Mouse (Mus musculus): ENCODE results near the gene Slamf9. TPM values are rescaled to one million over a fixed set of nuclear protein-coding genes. Genes with fewer than 3 reads are reported as not detected.

Slamf9 gene
- polyA plus RNA-seq, 1 experiment from 2014 or later: 0.48 TPM

DNA sequence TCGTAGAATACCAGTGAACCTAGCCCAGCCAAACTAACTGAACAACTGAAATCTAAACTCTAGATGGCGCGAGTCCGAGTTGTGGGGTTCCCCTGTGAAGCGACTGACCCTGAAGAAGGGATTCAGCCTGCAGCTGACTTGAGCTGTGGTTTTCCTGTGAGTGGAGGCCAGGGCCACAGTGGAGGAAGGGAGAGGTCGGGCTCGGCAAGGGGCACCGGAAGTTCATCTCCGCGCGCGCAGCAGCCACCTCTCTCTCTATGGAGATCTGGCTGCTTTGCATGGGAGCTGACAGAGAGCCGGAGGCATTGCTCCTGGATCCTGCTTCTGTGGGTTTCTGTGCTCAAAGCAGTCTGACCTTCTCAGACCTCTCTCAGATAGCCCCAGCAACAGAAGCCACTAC lies 37.8 kb downstream of the Slamf9 start:
- Histone ChIP-seq H3K4me1 (ENCODE audit: control insufficient read depth, insufficient read depth, low read length) (no peaks in the 10 kb centered on the region; the same call in none of the 2 replicates), H3K9ac (replicated peaks; ENCODE audit: low read length) (no peak overlapping the region), H3K9me3 (replicated peaks; ENCODE audit: control insufficient read depth, low read length) (no peaks in the 10 kb centered on the region), H3K27ac (replicated peaks; ENCODE audit: low read depth, low read length) (no peak overlapping the region), H3K36me3 (replicated peaks; ENCODE audit: control insufficient read depth, insufficient read depth, low read depth, low read length) (no peaks in the 10 kb centered on the region), H3K4me2 (ENCODE audit: low read depth, low read length) (no peak overlapping the region), H3K27me3 (ENCODE audit: control insufficient read depth, insufficient read depth, low read length) (no peaks in the 10 kb centered on the region), H3K4me3 (ENCODE audit: low read depth, low read length) (no peak overlapping the region)
- DNase-seq (ENCODE audit: low spot score) (peak; percentile 42), ATAC-seq (replicated peaks; ENCODE audit: insufficient number of reproducible peaks, low FRiP score, low TSS enrichment, low read depth) (no peak)
- 25% methylated on average over 13 of the region's 13 CpGs for WGBS

DNA sequence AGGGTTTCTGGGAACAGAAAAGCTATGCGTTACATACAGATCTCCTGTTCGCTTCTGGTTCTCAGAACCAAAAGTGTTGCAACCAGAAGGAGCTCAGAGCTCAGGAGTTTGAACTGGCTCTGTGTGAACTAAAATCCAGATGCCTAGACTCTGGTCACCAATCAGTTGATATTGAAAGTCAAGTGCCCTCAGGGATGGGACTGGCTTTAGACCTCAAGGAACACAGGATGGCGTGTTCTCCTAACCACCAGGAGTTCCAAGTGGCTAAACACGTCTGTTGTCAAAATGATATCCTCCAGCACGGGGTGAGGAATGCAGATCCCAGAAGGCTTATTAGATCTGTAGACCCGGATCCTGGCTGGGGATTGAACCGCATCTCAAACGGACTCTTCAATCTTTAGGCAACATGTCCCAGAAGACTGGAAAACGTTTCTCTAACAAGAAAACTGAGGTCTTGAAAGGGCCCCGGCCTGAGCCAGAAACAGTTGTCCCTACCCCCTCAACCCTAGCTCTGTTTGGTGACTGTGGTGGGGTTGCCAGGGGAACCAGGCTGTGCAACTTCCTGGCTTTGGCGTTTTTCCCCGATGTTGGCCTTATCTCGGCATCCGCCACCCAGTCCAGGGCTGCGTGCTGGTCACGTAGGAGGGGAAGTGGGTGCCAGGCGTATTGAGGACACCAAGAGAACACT lies 38.5 kb downstream of the Slamf9 start:
- H3K9ac ChIP-seq (replicated peaks; ENCODE audit: low read length): no peak overlapping the region
- no peaks in the 10 kb centered on the region for H3K36me3 ChIP-seq (replicated peaks; ENCODE audit: control insufficient read depth, insufficient read depth, low read depth, low read length)
- DNase-seq (ENCODE audit: low spot score) (no peak), ATAC-seq (replicated peaks; ENCODE audit: insufficient number of reproducible peaks, low FRiP score, low TSS enrichment, low read depth) (no peak)
- H3K27ac ChIP-seq (replicated peaks; ENCODE audit: low read depth, low read length): no peak overlapping the region
- H3K9me3 ChIP-seq (replicated peaks; ENCODE audit: control insufficient read depth, low read length): no peaks in the 10 kb centered on the region
- WGBS: 77% methylated on average over 17 of the region's 17 CpGs
- H3K4me3 ChIP-seq (ENCODE audit: low read depth, low read length): no peak overlapping the region
- H3K27me3 ChIP-seq (ENCODE audit: control insufficient read depth, insufficient read depth, low read length): no peaks in the 10 kb centered on the region
- H3K4me1 ChIP-seq (ENCODE audit: control insufficient read depth, insufficient read depth, low read length): no peaks in the 10 kb centered on the region; the same call in none of the 2 replicates
- H3K4me2 ChIP-seq (ENCODE audit: low read depth, low read length): no peak overlapping the region

DNA sequence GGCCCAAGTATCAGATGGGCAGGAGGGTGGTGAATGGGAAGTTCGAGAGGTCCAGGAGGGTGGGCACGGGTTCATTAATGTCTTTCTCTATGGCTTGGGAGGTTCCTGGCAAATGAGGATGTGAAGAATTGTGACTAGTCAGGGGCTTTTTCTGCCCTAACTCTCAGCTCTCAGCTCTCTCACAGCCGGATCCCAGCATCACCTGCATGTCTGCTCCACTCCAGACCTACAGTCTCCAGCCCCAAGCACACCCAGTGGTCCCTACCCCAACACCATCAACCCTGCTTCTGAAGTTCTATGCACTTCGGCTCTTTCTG lies 39.0 kb downstream of the Slamf9 start:
- Histone ChIP-seq H3K4me3 (ENCODE audit: low read depth, low read length) (no peak overlapping the region), H3K4me1 (ENCODE audit: control insufficient read depth, insufficient read depth, low read length) (no peaks in the 10 kb centered on the region; the same call in none of the 2 replicates), H3K4me2 (ENCODE audit: low read depth, low read length) (no peak overlapping the region), H3K9me3 (replicated peaks; ENCODE audit: control insufficient read depth, low read length) (no peaks in the 10 kb centered on the region), H3K27ac (replicated peaks; ENCODE audit: low read depth, low read length) (no peak overlapping the region), H3K27me3 (ENCODE audit: control insufficient read depth, insufficient read depth, low read length) (no peaks in the 10 kb centered on the region), H3K36me3 (replicated peaks; ENCODE audit: control insufficient read depth, insufficient read depth, low read depth, low read length) (no peaks in the 10 kb centered on the region), H3K9ac (replicated peaks; ENCODE audit: low read length) (no peak overlapping the region)
- no peak for ATAC-seq (replicated peaks; ENCODE audit: insufficient number of reproducible peaks, low FRiP score, low TSS enrichment, low read depth)
- no peak for DNase-seq (ENCODE audit: low spot score)
- WGBS: 80% methylated on average over 4 of the region's 4 CpGs

DNA sequence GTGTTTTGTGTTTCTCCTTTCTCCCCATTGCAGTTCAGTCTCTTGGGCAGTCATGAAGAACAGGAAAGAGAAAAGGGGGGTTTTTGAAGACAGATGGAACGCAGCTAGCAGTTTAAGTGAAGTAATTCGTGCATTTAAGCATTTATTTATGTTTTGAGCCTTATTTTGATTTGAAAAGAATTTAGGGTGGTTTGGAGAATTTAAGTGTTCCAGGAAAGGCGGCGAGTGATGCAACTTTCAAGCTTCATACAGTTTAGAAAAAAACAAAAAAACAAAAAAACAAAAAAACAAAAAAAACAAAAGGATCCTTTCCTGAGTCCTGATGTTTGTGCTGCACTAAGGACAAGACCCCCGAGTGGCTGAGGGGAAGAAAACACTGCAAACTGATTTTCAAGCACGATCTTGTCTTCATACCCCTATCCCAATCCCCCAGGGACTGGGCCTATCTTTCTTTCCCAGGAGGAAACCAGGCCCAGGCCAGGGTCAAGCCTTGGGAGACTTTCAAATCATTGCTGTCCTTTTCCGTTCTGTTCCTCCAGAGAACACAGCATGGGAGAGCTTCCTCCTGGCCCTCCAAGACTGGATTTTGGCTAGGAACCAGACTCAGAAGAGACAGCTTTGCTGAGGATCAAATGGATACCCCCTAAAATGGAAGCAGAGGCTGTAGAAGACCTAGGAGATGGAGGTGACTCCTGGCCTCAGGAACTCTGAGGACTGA lies 39.6 kb downstream of the Slamf9 start:
- H3K9ac ChIP-seq (replicated peaks; ENCODE audit: low read length): no peak overlapping the region
- no peaks in the 10 kb centered on the region for H3K27me3 ChIP-seq (ENCODE audit: control insufficient read depth, insufficient read depth, low read length)
- H3K4me1 ChIP-seq (ENCODE audit: control insufficient read depth, insufficient read depth, low read length): no peaks in the 10 kb centered on the region; the same call in none of the 2 replicates
- no peak for DNase-seq (ENCODE audit: low spot score)
- 79% methylated on average over 7 of the region's 7 CpGs for WGBS
- H3K4me3 ChIP-seq (ENCODE audit: low read depth, low read length): no peak overlapping the region
- no peak overlapping the region for H3K4me2 ChIP-seq (ENCODE audit: low read depth, low read length)
- no peak overlapping the region for H3K27ac ChIP-seq (replicated peaks; ENCODE audit: low read depth, low read length)
- ATAC-seq (replicated peaks; ENCODE audit: insufficient number of reproducible peaks, low FRiP score, low TSS enrichment, low read depth): no peak
- H3K9me3 ChIP-seq (replicated peaks; ENCODE audit: control insufficient read depth, low read length): no peaks in the 10 kb centered on the region
- H3K36me3 ChIP-seq (replicated peaks; ENCODE audit: control insufficient read depth, insufficient read depth, low read depth, low read length): no peaks in the 10 kb centered on the region

DNA sequence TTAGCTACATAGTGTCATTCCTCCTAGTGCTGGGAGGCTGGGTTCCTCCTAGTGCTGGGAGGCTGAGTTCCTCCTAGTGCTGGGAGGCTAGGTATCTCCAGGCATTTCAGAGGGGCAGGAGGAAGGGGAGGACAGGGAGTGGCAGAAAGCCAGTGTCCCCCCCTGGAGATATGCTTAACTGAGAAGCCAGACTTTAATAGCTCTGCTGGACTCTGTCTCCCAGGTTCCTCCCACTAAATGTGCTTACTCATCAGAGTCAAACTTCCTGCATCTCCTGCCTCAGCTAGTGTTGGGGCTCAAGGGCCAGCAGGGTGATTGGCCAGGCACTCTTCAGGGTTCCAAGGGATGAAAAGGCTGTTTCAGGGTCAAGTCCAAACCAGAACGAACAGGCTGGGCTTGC lies 40.2 kb downstream of the Slamf9 start:
- Histone ChIP-seq H3K4me1 (ENCODE audit: control insufficient read depth, insufficient read depth, low read length) (no peaks in the 10 kb centered on the region; the same call in none of the 2 replicates), H3K9ac (replicated peaks; ENCODE audit: low read length) (no peak overlapping the region), H3K4me3 (ENCODE audit: low read depth, low read length) (no peak overlapping the region), H3K9me3 (replicated peaks; ENCODE audit: control insufficient read depth, low read length) (no peaks in the 10 kb centered on the region), H3K4me2 (ENCODE audit: low read depth, low read length) (no peak overlapping the region), H3K36me3 (replicated peaks; ENCODE audit: control insufficient read depth, insufficient read depth, low read depth, low read length) (no peaks in the 10 kb centered on the region), H3K27ac (replicated peaks; ENCODE audit: low read depth, low read length) (no peak overlapping the region), H3K27me3 (ENCODE audit: control insufficient read depth, insufficient read depth, low read length) (no peaks in the 10 kb centered on the region)
- ATAC-seq (replicated peaks; ENCODE audit: insufficient number of reproducible peaks, low FRiP score, low TSS enrichment, low read depth): no peak
- 53% methylated on average over 1 of the region's 1 CpGs for WGBS
- no peak for DNase-seq (ENCODE audit: low spot score)

DNA sequence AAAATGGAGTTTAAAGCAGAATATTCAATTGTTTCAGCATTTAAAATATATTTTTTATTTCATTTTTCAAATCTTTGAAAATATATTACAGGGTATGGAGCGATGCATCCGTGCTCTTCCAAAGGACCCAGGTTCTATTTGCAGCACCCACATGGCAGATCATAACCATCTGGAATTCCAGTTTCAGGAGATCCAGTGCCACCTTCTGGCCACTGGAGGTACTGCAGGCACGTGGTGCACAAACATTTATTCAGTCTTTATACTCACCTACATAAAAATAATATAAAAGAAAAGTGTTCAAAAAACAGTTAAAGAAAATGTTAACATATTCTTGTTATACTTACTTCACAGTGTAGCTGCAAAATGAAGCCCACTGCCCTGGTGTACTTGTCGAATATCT lies 42.9 kb downstream of the Slamf9 start:
- Histone ChIP-seq H3K36me3 (replicated peaks; ENCODE audit: control insufficient read depth, insufficient read depth, low read depth, low read length) (no peaks in the 10 kb centered on the region), H3K4me3 (ENCODE audit: low read depth, low read length) (no peak overlapping the region), H3K27me3 (ENCODE audit: control insufficient read depth, insufficient read depth, low read length) (no peaks in the 10 kb centered on the region), H3K27ac (replicated peaks; ENCODE audit: low read depth, low read length) (no peak overlapping the region), H3K4me1 (ENCODE audit: control insufficient read depth, insufficient read depth, low read length) (no peaks in the 10 kb centered on the region; the same call in none of the 2 replicates), H3K9me3 (replicated peaks; ENCODE audit: control insufficient read depth, low read length) (no peaks in the 10 kb centered on the region), H3K4me2 (ENCODE audit: low read depth, low read length) (no peak overlapping the region), H3K9ac (replicated peaks; ENCODE audit: low read length) (no peak overlapping the region)
- no peak for DNase-seq (ENCODE audit: low spot score)
- 74% methylated on average over 4 of the region's 4 CpGs for WGBS
- no peak for ATAC-seq (replicated peaks; ENCODE audit: insufficient number of reproducible peaks, low FRiP score, low TSS enrichment, low read depth)

DNA sequence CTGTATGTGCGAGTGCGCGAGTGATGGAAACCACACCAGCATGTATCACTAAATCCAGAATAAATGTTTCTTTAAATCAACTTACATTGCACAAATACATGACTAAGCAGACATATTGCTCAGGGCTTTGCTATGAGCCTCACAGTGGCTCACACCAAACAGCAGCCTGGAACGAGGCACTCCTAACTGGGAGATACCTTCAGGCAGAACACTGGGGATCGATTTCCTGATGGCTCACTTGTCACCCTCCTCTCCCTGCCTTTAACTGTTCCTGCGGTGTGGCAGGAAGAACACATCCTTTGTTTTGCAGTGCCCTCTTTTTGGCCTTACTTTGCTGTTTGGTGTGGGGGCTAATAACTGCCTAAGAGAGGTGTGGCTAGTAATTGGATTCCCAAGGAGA lies 44.5 kb downstream of the Slamf9 start:
- DNase-seq (ENCODE audit: low spot score) (no peak), ATAC-seq (replicated peaks; ENCODE audit: insufficient number of reproducible peaks, low FRiP score, low TSS enrichment, low read depth) (no peak)
- Histone ChIP-seq H3K9ac (replicated peaks; ENCODE audit: low read length) (no peak overlapping the region), H3K27me3 (ENCODE audit: control insufficient read depth, insufficient read depth, low read length) (no peaks in the 10 kb centered on the region), H3K36me3 (replicated peaks; ENCODE audit: control insufficient read depth, insufficient read depth, low read depth, low read length) (no peaks in the 10 kb centered on the region), H3K27ac (replicated peaks; ENCODE audit: low read depth, low read length) (no peak overlapping the region), H3K4me3 (ENCODE audit: low read depth, low read length) (no peak overlapping the region), H3K9me3 (replicated peaks; ENCODE audit: control insufficient read depth, low read length) (no peaks in the 10 kb centered on the region), H3K4me2 (ENCODE audit: low read depth, low read length) (no peak overlapping the region), H3K4me1 (ENCODE audit: control insufficient read depth, insufficient read depth, low read length) (no peaks in the 10 kb centered on the region; the same call in 1 of the 2 replicates)
- 48% methylated on average over 6 of the region's 6 CpGs for WGBS

All from embryonic facial prominence, embryonic 11.5 days (tissue).